Mouse (Mus musculus) stomach, postnatal 0 days (tissue): Measurements from ENCODE around the gene Col25a1. TPM values are rescaled to one million over a fixed set of nuclear protein-coding genes. Genes with fewer than 3 reads are reported as not detected.
A peak's percentile ranks its signal among the peaks of the same experiment; 100 is the strongest.

Experiments used
- ATAC-seq: fragments of 200-750 bp; cut with Nextera tagmentation; 2 replicates; pipeline ENCODE4 v1.8.0; 2017; ENCODE audit not compliant: low FRiP score, low TSS enrichment
- DNase-seq: peaks from one replicate; pipeline ENCODE4 v3.0.0-alpha.2; 2016; ENCODE audit warnings: low spot score
- H3K27ac ChIP-seq: fragments of 300-500 bp; sonication (generic); replicated peaks from 2 replicates; pipeline ENCODE4 v1.5.1; 2014; ENCODE audit warnings: mild to moderate bottlenecking, control low read depth
- H3K27me3 ChIP-seq: fragments of 300-500 bp; sonication (generic); 2 replicates; pipeline ENCODE4 v1.6.1; 2014; ENCODE audit warnings: low read length; ENCODE audit not compliant: control insufficient read depth, insufficient read depth
- H3K36me3 ChIP-seq: fragments of 300-500 bp; sonication (generic); 2 replicates; pipeline ENCODE4 v1.6.1; 2014; ENCODE audit warnings: low read length, mixed read lengths; ENCODE audit not compliant: control insufficient read depth, insufficient read depth
- H3K4me1 ChIP-seq: fragments of 300-500 bp; sonication (generic); replicated peaks from 2 replicates; pipeline ENCODE4 v1.6.1; 2014; ENCODE audit warnings: antibody characterized with exemption; ENCODE audit not compliant: control insufficient read depth, insufficient read depth
- H3K4me2 ChIP-seq: fragments of 300-500 bp; sonication (generic); replicated peaks from 2 replicates; pipeline ENCODE4 v1.6.1; 2014; ENCODE audit warnings: low read depth, mild to moderate bottlenecking, control low read depth, moderate library complexity
- H3K4me3 ChIP-seq: fragments of 300-500 bp; sonication (generic); 2 replicates; pipeline ENCODE4 v1.5.1; 2014; ENCODE audit warnings: low read depth, low read length, control low read depth
- H3K9ac ChIP-seq: fragments of 300-500 bp; sonication (generic); 2 replicates; pipeline ENCODE4 v1.6.1; 2014; ENCODE audit warnings: mild to moderate bottlenecking, low read length, control low read depth, mixed read lengths
- H3K9me3 ChIP-seq: fragments of 300-500 bp; sonication (generic); 2 replicates; pipeline ENCODE4 v1.6.1; 2016; ENCODE audit warnings: low read length; ENCODE audit not compliant: control insufficient read depth
- CTCF ChIP-seq: IDR thresholded peaks from 2 replicates; pipeline ENCODE4 v1.5.1; 2016; ENCODE audit warnings: antibody characterized with exemption, low read depth, mild to moderate bottlenecking, moderate library complexity
- EP300 ChIP-seq: optimal IDR thresholded peaks from 2 replicates; pipeline ENCODE3; 2016; ENCODE audit warnings: antibody characterized with exemption
- WGBS: fragments of 180-500 bp; shearing (Covaris S2); extraction: QIAGEN DNeasy Blood & Tissue Kit; methylation state at CpG from one replicate; pipeline ENCODE4 v1.1.7; 2014; 5-methylcytosine and 5-hydroxymethylcytosine counted together
- polyA plus RNA-seq: library from polyadenylated mRNA; unstranded; fragments of >200 nt; fragmentation: Nextera tagmentation; extraction: Ambion mirVana; gene quantifications from 2 replicates; pipeline ENCODE4 v1.2.1, GENCODE M21; 2015

Col25a1 gene
- polyA plus RNA-seq, 1 experiment from 2014 or later: 1.3 TPM

GRCm38 (mm10) chr3:130584007-130584406, 452.7 kb downstream of the Col25a1 start:
- WGBS: 70% methylated on average over 7 of the region's 7 CpGs
- Histone ChIP-seq H3K4me1 (no peaks in the 10 kb centered on the region), H3K4me2 (no peak overlapping the region), H3K9ac (no peak overlapping the region), H3K27ac (no peak overlapping the region), H3K27me3 (no peaks in the 10 kb centered on the region), H3K9me3 (no peaks in the 10 kb centered on the region), H3K36me3 (no peaks in the 10 kb centered on the region), H3K4me3 (no peak overlapping the region)
- DNase-seq (no peak), ATAC-seq (no peak)
- TF ChIP-seq EP300: no peak
- TF ChIP-seq CTCF: no peak

- TF ChIP-seq CTCF (no peak), EP300 (no peak)
- H3K27me3 ChIP-seq: no peaks in the 10 kb centered on the region
- ATAC-seq: no peak
- H3K4me1 ChIP-seq: no peaks in the 10 kb centered on the region
- no peak overlapping the region for H3K4me2 ChIP-seq
- WGBS: 71% methylated on average over 8 of the region's 8 CpGs
- DNase-seq: no peak
- no peak overlapping the region for H3K9ac ChIP-seq
- H3K4me3 ChIP-seq: no peak overlapping the region
- no peak overlapping the region for H3K27ac ChIP-seq
- no peaks in the 10 kb centered on the region for H3K36me3 ChIP-seq
- no peaks in the 10 kb centered on the region for H3K9me3 ChIP-seq
Measured at GRCm38 (mm10) chr3:130595050-130595449, 463.7 kb downstream of the Col25a1 start.

- Histone ChIP-seq H3K4me3 (no peak overlapping the region), H3K4me2 (no peak overlapping the region), H3K4me1 (no peaks in the 10 kb centered on the region), H3K27ac (no peak overlapping the region), H3K36me3 (no peaks in the 10 kb centered on the region), H3K9ac (no peak overlapping the region), H3K27me3 (no peaks in the 10 kb centered on the region), H3K9me3 (no peaks in the 10 kb centered on the region)
- 69% methylated on average over 10 of the region's 10 CpGs for WGBS
- DNase-seq: no peak
- TF ChIP-seq CTCF (no peak), EP300 (no peak)
- no peak for ATAC-seq
Measured at GRCm38 (mm10) chr3:130601491-130601890, 470.2 kb downstream of the Col25a1 start.

- WGBS: 61% methylated on average over 2 of the region's 2 CpGs
- Histone ChIP-seq H3K27ac (no peak overlapping the region), H3K4me2 (no peak overlapping the region), H3K36me3 (no peaks in the 10 kb centered on the region), H3K9me3 (no peaks in the 10 kb centered on the region), H3K9ac (no peak overlapping the region), H3K27me3 (no peaks in the 10 kb centered on the region), H3K4me1 (no peaks in the 10 kb centered on the region), H3K4me3 (no peak overlapping the region)
- ATAC-seq (0 out of 2 replicates have a peak, but pooled peaks have one; percentile 18), DNase-seq (no peak)
- TF ChIP-seq EP300: no peak
- peak; percentile 73 for TF ChIP-seq CTCF
Measured at GRCm38 (mm10) chr3:130607924-130608323, 476.6 kb downstream of the Col25a1 start.

- H3K9me3 ChIP-seq: no peaks in the 10 kb centered on the region
- H3K4me1 ChIP-seq: no peaks in the 10 kb centered on the region
- no peak overlapping the region for H3K4me3 ChIP-seq
- H3K27ac ChIP-seq: no peak overlapping the region
- no peak overlapping the region for H3K4me2 ChIP-seq
- no peaks in the 10 kb centered on the region for H3K36me3 ChIP-seq
- ATAC-seq (no peak), DNase-seq (no peak)
- TF ChIP-seq CTCF: no peak
- no peak for TF ChIP-seq EP300
- WGBS: 54% methylated on average over 9 of the region's 9 CpGs
- no peaks in the 10 kb centered on the region for H3K27me3 ChIP-seq
- H3K9ac ChIP-seq: no peak overlapping the region
Measured at GRCm38 (mm10) chr3:130614444-130614843, 483.1 kb downstream of the Col25a1 start.

GRCm38 (mm10) chr3:130615625-130616024, 484.3 kb downstream of the Col25a1 start:
- Histone ChIP-seq H3K27me3 (no peaks in the 10 kb centered on the region), H3K4me1 (no peaks in the 10 kb centered on the region), H3K4me2 (no peak overlapping the region), H3K4me3 (no peak overlapping the region), H3K9ac (no peak overlapping the region), H3K9me3 (no peaks in the 10 kb centered on the region), H3K36me3 (no peaks in the 10 kb centered on the region), H3K27ac (no peak overlapping the region)
- no peak for DNase-seq
- ATAC-seq: no peak
- TF ChIP-seq CTCF (no peak), EP300 (no peak)
- 58% methylated on average over 8 of the region's 8 CpGs for WGBS
